Mouse (Mus musculus) heart, adult 2 months (tissue): ENCODE data around the gene Rex1bd. TPM values are rescaled to one million over a fixed set of nuclear protein-coding genes. Genes with fewer than 3 reads are reported as not detected.

ENCODE experiments used
- DNase-seq, 2 experiments: peaks; one replicate each; pipeline ENCODE4 v3.0.0; 2021
- H3K27ac ChIP-seq: fragments of 200-600 bp; 2 replicates; pipeline ENCODE4 v1.8.1; 2022
- H3K27me3 ChIP-seq: fragments of 200-500 bp; 2 replicates; pipeline ENCODE4 v1.6.1; 2012; ENCODE audit warnings: mild to moderate bottlenecking, low read length, inconsistent platforms, mixed read lengths; ENCODE audit not compliant: control insufficient read depth, insufficient read depth
- H3K36me3 ChIP-seq: fragments of 200-500 bp; 2 replicates; pipeline ENCODE4 v1.6.1; 2012; ENCODE audit warnings: low read length, inconsistent platforms; ENCODE audit not compliant: control insufficient read depth, insufficient read depth
- H3K4me1 ChIP-seq: fragments of 200-500 bp; 2 replicates; pipeline ENCODE4 v1.6.1; 2011; ENCODE audit warnings: low read length; ENCODE audit not compliant: control insufficient read depth, insufficient read depth
- H3K4me3 ChIP-seq: fragments of 200-600 bp; 2 replicates; pipeline ENCODE4 v1.8.1; 2022
- H3K79me2 ChIP-seq: fragments of 200-500 bp; replicated peaks from 2 replicates; pipeline ENCODE4 v1.6.1; 2012; ENCODE audit warnings: mild to moderate bottlenecking, inconsistent platforms, low read length, moderate library complexity, mixed read lengths; ENCODE audit not compliant: control insufficient read depth, insufficient read depth
- H3K9ac ChIP-seq: fragments of 200-500 bp; 2 replicates; pipeline ENCODE4 v1.6.1; 2012; ENCODE audit warnings: low read depth, mild to moderate bottlenecking, control low read depth, inconsistent platforms, low read length, mixed read lengths
- CTCF ChIP-seq: fragments of 200-600 bp; IDR thresholded peaks from 2 replicates; pipeline ENCODE4 v1.8.1; 2022; ENCODE audit warnings: antibody characterized with exemption, mild to moderate bottlenecking, moderate library complexity
- EP300 ChIP-seq: fragments of 200-500 bp; IDR thresholded peaks from 2 replicates; pipeline ENCODE4 v1.6.1; 2011; ENCODE audit warnings: low read depth, low read length, control low read depth; ENCODE audit not compliant: insufficient read depth
- POLR2A ChIP-seq: fragments of 200-500 bp; IDR thresholded peaks from 2 replicates; pipeline ENCODE4 v1.6.1; 2011; ENCODE audit warnings: mild to moderate bottlenecking, low read depth, low read length, control low read depth; ENCODE audit not compliant: insufficient read depth
- WGBS: fragments of 180-500 bp; shearing (Covaris S2); methylation state at CpG from one replicate; pipeline ENCODE4 v1.1.7; 2018; 5-methylcytosine and 5-hydroxymethylcytosine counted together
- intact Hi-C: fragments of 180-260 bp; cut with DNase I; formaldehyde crosslinking; loops from one replicate; pipeline ENCODE4 v1.15.1; 2025
- long read RNA-seq: library from polyadenylated mRNA; stranded (forward); transcript quantifications from one replicate; pipeline ENCODE4 v2.0.0, GENCODE M21; 2021
- polyA plus RNA-seq: library from polyadenylated mRNA; depleted of rRNA; stranded (reverse); fragments of >200 nt; gene quantifications from 2 replicates; pipeline ENCODE4 v1.2.3, GENCODE M21; 2012; rRNA removed
- total RNA-seq, 2 experiments: library from RNA; stranded (reverse); gene quantifications; 2 replicates each; pipeline ENCODE4 v1.2.3; 2021

The Rex1bd gene
- total RNA-seq (100 to 1,000 TPM; 111 to 118 TPM), polyA plus RNA-seq (129 and 145 TPM in 2 replicates)
- long read RNA-seq, transcript Rex1bd-201 (5 exons, 671 nt): minor isoform, 57 of 144 reads
- long read RNA-seq, transcript Rex1bd-207 (3 exons, 542 nt): major isoform, 77 of 144 reads
- long read RNA-seq, partial matches to known transcripts: 2 of 144 reads
- long read RNA-seq, other reads (novel, unspliced or antisense): 0 of 144 reads

GRCm38 (mm10) chr8:70506328-70507026 is at the start of gene Rex1bd:
Rex1bd (minus strand) TSS chr8:70506752.
- 4% methylated on average over 40 of the region's 40 CpGs for WGBS
- TF ChIP-seq CTCF (peak; percentile 82), POLR2A (peak; percentile 47), EP300 (0 out of 2 replicates have a peak, but pooled peaks have one; percentile 51)
- H3K27ac ChIP-seq: peak within 1 kb of the TSS; percentile 94
- peaks cover 3% of the 10 kb centered on the region for H3K79me2 ChIP-seq
- peaks cover 2% of the 10 kb centered on the region; the same call in 1 of the 2 replicates for H3K36me3 ChIP-seq
- H3K4me3 ChIP-seq: peak within 1 kb of the TSS; percentile 75
- DNase-seq: peak; percentile 96
- H3K4me1 ChIP-seq: peaks cover 15% of the 10 kb centered on the region
- H3K27me3 ChIP-seq: no peaks in the 10 kb centered on the region
- intact Hi-C loops: loop anchor here (2.0 kb wide), 1 partner anchor 78 kb away; no protein-coding TSS in a partner anchor
- H3K9ac ChIP-seq: peak within 1 kb of the TSS; percentile 94

GRCm38 (mm10) chr8:70555079-70555747 is 48.7 kb upstream of the Rex1bd start:
- intact Hi-C loops: no loop called here
- Histone ChIP-seq H3K79me2 (peaks cover 1% of the 10 kb centered on the region), H3K4me3 (no peak overlapping the region), H3K4me1 (peaks cover 50% of the 10 kb centered on the region), H3K9ac (no peak overlapping the region), H3K36me3 (no peaks in the 10 kb centered on the region; the same call in 1 of the 2 replicates), H3K27me3 (no peaks in the 10 kb centered on the region), H3K27ac (peak overlapping the region; percentile 17; the same call in 1 of the 2 replicates)
- DNase-seq: no peak
- TF ChIP-seq POLR2A: no peak
- no peak for TF ChIP-seq CTCF
- no peak for TF ChIP-seq EP300
- WGBS: 76% methylated on average over 4 of the region's 4 CpGs

- Histone ChIP-seq H3K36me3 (no peaks in the 10 kb centered on the region; the same call in 1 of the 2 replicates), H3K4me3 (no peak overlapping the region), H3K79me2 (peaks cover 1% of the 10 kb centered on the region), H3K27ac (peak overlapping the region; percentile 61), H3K27me3 (no peaks in the 10 kb centered on the region), H3K9ac (no peak overlapping the region), H3K4me1 (peaks cover 43% of the 10 kb centered on the region)
- intact Hi-C loops: no loop called here
- no peak for TF ChIP-seq POLR2A
- no peak for TF ChIP-seq CTCF
- peak; percentile 64; the same call in 1 of the 2 replicates for TF ChIP-seq EP300
- peak; percentile 69 to 81 for DNase-seq
These were observed 47.2 kb upstream of the Rex1bd start for GRCm38 (mm10) chr8:70553740-70554139.

- no peaks in the 10 kb centered on the region for H3K27me3 ChIP-seq
- no peak overlapping the region for H3K4me3 ChIP-seq
- H3K36me3 ChIP-seq: no peaks in the 10 kb centered on the region; the same call in 1 of the 2 replicates
- peaks cover 43% of the 10 kb centered on the region for H3K4me1 ChIP-seq
- intact Hi-C loops: no loop called here
- no peak overlapping the region for H3K9ac ChIP-seq
- TF ChIP-seq EP300 (peak; percentile 24; the same call in 1 of the 2 replicates), POLR2A (no peak)
- peak overlapping the region; percentile 85 for H3K27ac ChIP-seq
- peaks cover 1% of the 10 kb centered on the region; the same call in 1 of the 2 replicates for H3K79me2 ChIP-seq
- DNase-seq: peak in 1 of 2 experiments; percentile 47
- 7% methylated on average over 1 of the region's 1 CpGs for WGBS
These were observed 46.3 kb upstream of the Rex1bd start for GRCm38 (mm10) chr8:70552836-70553235.

- Histone ChIP-seq H3K9ac (no peak overlapping the region), H3K36me3 (no peaks in the 10 kb centered on the region; the same call in 1 of the 2 replicates), H3K4me1 (peaks cover 44% of the 10 kb centered on the region), H3K27ac (peak overlapping the region; percentile 85), H3K27me3 (no peaks in the 10 kb centered on the region), H3K4me3 (no peak overlapping the region), H3K79me2 (peaks cover 1% of the 10 kb centered on the region; the same call in 1 of the 2 replicates)
- peak; percentile 58 to 60 for DNase-seq
- 7% methylated on average over 3 of the region's 3 CpGs for WGBS
- TF ChIP-seq EP300: 0 out of 2 replicates have a peak, but pooled peaks have one; percentile 19
- no peak for TF ChIP-seq POLR2A
- intact Hi-C loops: no loop called here
These were observed 45.1 kb upstream of the Rex1bd start for GRCm38 (mm10) chr8:70551558-70552161.
